In genomic region chr4:59273342-59273741, GRCm38 (mm10) we compare ENCODE assay signal across 12 mouse cellular contexts.
A peak's percentile ranks its signal among the peaks of the same experiment; 100 is the strongest.
DNase-seq lines count a peak whose midpoint lies in the region; ATAC-seq lines count a peak whose summit lies in the region.
"Had no signal": no experiment of that assay in that cellular context is flagged by ENCODE, and none has a peak within 500 bp of the region (broad histone marks: within the 10 kb centered on the region; RNA-seq: fewer than 3 reads in every experiment).

No protein-coding gene starts in this region.

- no peak overlapping the region for H3K9ac ChIP-seq in midbrain, embryonic 14.5 days (replicated peaks; ENCODE audit: low read length)
- H3K9ac ChIP-seq in forebrain, embryonic 16.5 days (replicated peaks; ENCODE audit: low read depth, low read length): no peak overlapping the region

- H3K27ac ChIP-seq in midbrain, embryonic 14.5 days (replicated peaks; ENCODE audit: low read depth, low read length): no peak overlapping the region
- no peak overlapping the region for H3K27ac ChIP-seq in midbrain, embryonic 10.5 days (replicated peaks)
- H3K27ac ChIP-seq in forebrain, embryonic 16.5 days (ENCODE audit: low read length): no peak overlapping the region
- H3K27ac ChIP-seq: left cerebral cortex, adult 2 months had no signal

- no peak overlapping the region for H3K4me3 ChIP-seq in midbrain, embryonic 14.5 days (replicated peaks; ENCODE audit: low read depth, low read length)
- H3K4me3 ChIP-seq in midbrain, embryonic 10.5 days: no peak overlapping the region
- no peak overlapping the region for H3K4me3 ChIP-seq in forebrain, embryonic 16.5 days (replicated peaks; ENCODE audit: low read length)
- H3K4me3 ChIP-seq: left cerebral cortex, adult 2 months; myocyte had no signal

- ATAC-seq in midbrain, embryonic 14.5 days (ENCODE audit: low FRiP score, low TSS enrichment): no peak
- ATAC-seq in forebrain, embryonic 16.5 days: peak; percentile 86
- peak; percentile 52 for ATAC-seq in megakaryocyte progenitor cell, adult 5-6 weeks (replicated peaks; ENCODE audit: poor library complexity)

- H3K36me3 ChIP-seq in midbrain, embryonic 14.5 days (ENCODE audit: control insufficient read depth, insufficient read depth, low read length): no peaks in the 10 kb centered on the region
- no peaks in the 10 kb centered on the region for H3K36me3 ChIP-seq in midbrain, embryonic 10.5 days
- no peaks in the 10 kb centered on the region for H3K36me3 ChIP-seq in forebrain, embryonic 16.5 days (ENCODE audit: control insufficient read depth, insufficient read depth)

- 55% methylated on average over 1 of the region's 1 CpGs for WGBS in midbrain, embryonic 14.5 days
- WGBS in midbrain, embryonic 10.5 days: 59% methylated on average over 1 of the region's 1 CpGs
- 8% methylated on average over 1 of the region's 1 CpGs for WGBS in forebrain, embryonic 16.5 days

- peak; percentile 44 for DNase-seq in midbrain, embryonic 14.5 days
- no peak for DNase-seq in midbrain, embryonic 10.5 days (ENCODE audit: low spot score)
- DNase-seq in R1 (ENCODE audit: low read depth, low spot score): peak; percentile 55
- DNase-seq in urinary bladder, postnatal 4 days (ENCODE audit: low spot score in 2 of 2): no peak
- no peak for DNase-seq in adrenal gland, adult 18-20 months (ENCODE audit: low spot score in 2 of 2)
- DNase-seq: cerebellum, adult 8-10 months; lung, adult 18-20 months; right cerebral cortex, postnatal 4 days had no signal

- H3K4me1 ChIP-seq in midbrain, embryonic 14.5 days (ENCODE audit: control insufficient read depth, insufficient read depth, low read length): no peaks in the 10 kb centered on the region
- no peaks in the 10 kb centered on the region for H3K4me1 ChIP-seq in midbrain, embryonic 10.5 days
- no peaks in the 10 kb centered on the region for H3K4me1 ChIP-seq in forebrain, embryonic 16.5 days (replicated peaks; ENCODE audit: control insufficient read depth, insufficient read depth, low read length)

- H3K4me2 ChIP-seq in midbrain, embryonic 14.5 days (ENCODE audit: low read length): no peak overlapping the region
- no peak overlapping the region for H3K4me2 ChIP-seq in forebrain, embryonic 16.5 days (ENCODE audit: low read length)

- H3K27me3 ChIP-seq in midbrain, embryonic 14.5 days (ENCODE audit: control insufficient read depth, insufficient read depth, low read length): no peaks in the 10 kb centered on the region
- no peaks in the 10 kb centered on the region for H3K27me3 ChIP-seq in midbrain, embryonic 10.5 days (ENCODE audit: low read depth, poor library complexity, severe bottlenecking)
- no peaks in the 10 kb centered on the region for H3K27me3 ChIP-seq in forebrain, embryonic 16.5 days (replicated peaks; ENCODE audit: control insufficient read depth, insufficient read depth, low read length)

- no peaks in the 10 kb centered on the region for H3K9me3 ChIP-seq in midbrain, embryonic 14.5 days (ENCODE audit: control insufficient read depth, low read length)
- 0 out of 2 replicates have a peak, but pooled peaks cover 4% of the 10 kb centered on the region for H3K9me3 ChIP-seq in midbrain, embryonic 10.5 days (replicated peaks)
- H3K9me3 ChIP-seq in forebrain, embryonic 16.5 days (ENCODE audit: control insufficient read depth, low read length): no peaks in the 10 kb centered on the region

Comparison
In these comparisons a context has a peak if more than half of its experiments do, and no peak if none do; other contexts are left out.
1. DNase-seq: peak in midbrain, embryonic 14.5 days (single experiment) and R1 (single experiment); none in midbrain, embryonic 10.5 days (single experiment), urinary bladder, postnatal 4 days (0 of 2) and adrenal gland, adult 18-20 months (0 of 2).